ENCODE assay signal across 8 mouse cellular contexts in the genomic region with DNA sequence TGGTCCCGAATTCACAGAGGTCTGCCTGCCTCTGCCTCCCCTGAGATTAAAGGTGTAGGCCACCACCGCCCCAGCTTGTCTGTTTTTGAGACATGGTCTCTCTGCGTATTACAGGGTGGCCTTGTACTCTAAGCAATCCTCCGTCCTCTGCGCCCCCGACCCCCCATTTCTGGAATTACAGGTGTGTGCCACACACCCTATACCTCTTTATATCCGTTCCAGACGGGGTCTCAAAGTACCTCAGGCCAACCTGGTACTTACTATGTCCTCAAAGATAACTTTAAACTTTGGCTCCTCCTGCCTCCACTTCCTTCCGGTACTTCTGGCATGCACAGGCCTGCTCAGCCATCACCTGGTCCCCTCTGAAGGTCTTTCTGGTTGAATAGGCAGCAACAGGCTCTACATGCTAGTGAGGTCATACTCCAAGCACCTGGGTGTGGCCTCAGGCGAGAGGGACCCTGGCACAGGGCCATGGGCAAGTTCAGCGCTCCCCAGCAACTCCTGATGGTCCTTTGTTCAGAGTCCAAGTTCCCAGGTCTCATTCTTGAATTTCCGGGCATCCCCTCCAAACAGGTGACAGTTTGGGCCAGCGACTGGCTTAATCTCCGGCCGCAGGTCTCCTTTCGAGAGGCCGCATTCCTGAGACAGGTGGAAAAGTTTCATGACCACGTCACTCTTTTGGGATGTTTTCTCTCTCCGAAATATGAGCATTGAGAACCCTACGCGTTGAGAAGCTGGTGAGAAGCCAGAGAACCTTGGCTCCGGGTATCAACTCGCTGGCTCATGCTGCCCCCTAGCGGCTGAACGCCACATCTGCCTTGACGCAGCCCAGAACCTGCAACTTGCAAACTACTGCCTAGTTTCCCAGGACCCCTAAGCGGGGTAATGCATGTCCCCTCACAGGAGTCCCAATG. TPM values are rescaled to one million over a fixed set of nuclear protein-coding genes. Genes with fewer than 3 reads are reported as not detected.
DNase-seq lines count a peak whose midpoint lies in the region; ATAC-seq lines count a peak whose summit lies in the region.

No protein-coding gene starts in this region.

- peak; percentile 89 to 96 for DNase-seq in adrenal gland, adult (ENCODE audit: inconsistent age in 2 of 2, low spot score in 1 of 2)
- peak; percentile 85 for DNase-seq in gastrocnemius, postnatal 14 days
- peak; percentile 76 to 87 for DNase-seq in left cerebral cortex, postnatal 14 days (ENCODE audit: low spot score in 2 of 2)
- peak; percentile 77 for DNase-seq in skeletal muscle tissue, adult 2 months (ENCODE audit: low read depth, low spot score)
- peak; percentile 69 for DNase-seq in yolk sac, embryonic 10.5 days (ENCODE audit: low spot score)

- H3K4me2 ChIP-seq in intestine, embryonic 15.5 days (replicated peaks): peak overlapping the region; percentile 33
- H3K4me2 ChIP-seq in midbrain, embryonic 12.5 days (replicated peaks): no peak overlapping the region

- peak; percentile 72 for ATAC-seq in common myeloid progenitor, adult 5-6 weeks (replicated peaks; ENCODE audit: low read depth, poor library complexity, severe bottlenecking)
- peak; percentile 39 for ATAC-seq in intestine, embryonic 15.5 days
- ATAC-seq in midbrain, embryonic 12.5 days (ENCODE audit: low FRiP score, low read depth): 0 out of 2 replicates have a peak, but pooled peaks have one; percentile 41

- 35% methylated on average over 27 of the region's 27 CpGs for WGBS in intestine, embryonic 15.5 days
- 42% methylated on average over 27 of the region's 27 CpGs for WGBS in midbrain, embryonic 12.5 days

- H3K9me3 ChIP-seq in intestine, embryonic 15.5 days: no peaks in the 10 kb centered on the region
- H3K9me3 ChIP-seq in midbrain, embryonic 12.5 days: no peaks in the 10 kb centered on the region

- H3K9ac ChIP-seq in intestine, embryonic 15.5 days: no peak overlapping the region
- no peak overlapping the region for H3K9ac ChIP-seq in midbrain, embryonic 12.5 days (replicated peaks)

- H3K27ac ChIP-seq in intestine, embryonic 15.5 days: no peak overlapping the region
- H3K27ac ChIP-seq in midbrain, embryonic 12.5 days (replicated peaks): no peak overlapping the region

- peaks cover 14% of the 10 kb centered on the region; the same call in 1 of the 2 replicates for H3K36me3 ChIP-seq in intestine, embryonic 15.5 days
- H3K36me3 ChIP-seq in midbrain, embryonic 12.5 days: no peaks in the 10 kb centered on the region

- peaks cover 24% of the 10 kb centered on the region for H3K4me1 ChIP-seq in intestine, embryonic 15.5 days (replicated peaks)
- no peaks in the 10 kb centered on the region for H3K4me1 ChIP-seq in midbrain, embryonic 12.5 days

- intact Hi-C loops in gastrocnemius, postnatal 14 days (cut with DNase I; ENCODE audit: low total_unique reads): loop anchor here (2.0 to 5.0 kb wide), 2 partner anchors 170 to 188 kb away; no protein-coding TSS in a partner anchor
- intact Hi-C loops in left cerebral cortex, postnatal 14 days (cut with DNase I): loop anchor here (1.0 to 5.0 kb wide), 3 partner anchors 144 to 188 kb away; no protein-coding TSS in a partner anchor

- no peaks in the 10 kb centered on the region for H3K27me3 ChIP-seq in intestine, embryonic 15.5 days (replicated peaks)
- H3K27me3 ChIP-seq in midbrain, embryonic 12.5 days: no peaks in the 10 kb centered on the region

- H3K4me3 ChIP-seq in intestine, embryonic 15.5 days (replicated peaks): no peak overlapping the region
- H3K4me3 ChIP-seq in midbrain, embryonic 12.5 days: no peak overlapping the region

RNA-seq across cellular contexts. Expression of a gene that starts 30.9 kb away (rescaled TPM):
- total RNA-seq in common myeloid progenitor, adult 5-6 weeks (2017): not detected in 2 replicates
- 1 to 10 TPM; 2.5 to 3.9 TPM for total RNA-seq in gastrocnemius, postnatal 14 days (2021)
- polyA plus RNA-seq in intestine, embryonic 15.5 days (2015; fragmentation: Nextera tagmentation; extraction: Ambion mirVana): 63.9 and 68.9 TPM in 2 replicates
- 1 to 10 TPM; 1.2 to 1.3 TPM for total RNA-seq in left cerebral cortex, postnatal 14 days (2021)
- polyA plus RNA-seq in midbrain, embryonic 12.5 days (2016; fragmentation: Nextera tagmentation; extraction: Ambion mirVana): 22.2 and 28.7 TPM in 2 replicates

RNA-seq across cellular contexts. Expression of a gene that starts 36.6 kb away (rescaled TPM):
- 32.7 and 43.0 TPM in 2 replicates for total RNA-seq in common myeloid progenitor, adult 5-6 weeks (2017)
- total RNA-seq in gastrocnemius, postnatal 14 days (2021): 10 to 100 TPM; 20.1 to 22.1 TPM
- 7.4 and 10.5 TPM in 2 replicates for polyA plus RNA-seq in intestine, embryonic 15.5 days (2015; fragmentation: Nextera tagmentation; extraction: Ambion mirVana)
- total RNA-seq in left cerebral cortex, postnatal 14 days (2021): 10 to 100 TPM; 49.5 to 58.6 TPM
- polyA plus RNA-seq in midbrain, embryonic 12.5 days (2016; fragmentation: Nextera tagmentation; extraction: Ambion mirVana): 22.2 and 24.2 TPM in 2 replicates

RNA-seq across cellular contexts. Expression of a gene that starts 43.4 kb away (rescaled TPM):
- total RNA-seq in common myeloid progenitor, adult 5-6 weeks (2017): 0.29 and 0.32 TPM in 2 replicates
- total RNA-seq in gastrocnemius, postnatal 14 days (2021): 1 to 10 TPM in 1 of 2 experiments, under 1 TPM in 1; 0.66 to 1.8 TPM
- 18.5 and 21.0 TPM in 2 replicates for polyA plus RNA-seq in intestine, embryonic 15.5 days (2015; fragmentation: Nextera tagmentation; extraction: Ambion mirVana)
- total RNA-seq in left cerebral cortex, postnatal 14 days (2021): under 1 TPM; 0.76 to 0.97 TPM
- polyA plus RNA-seq in midbrain, embryonic 12.5 days (2016; fragmentation: Nextera tagmentation; extraction: Ambion mirVana): 0.26 and 0.41 TPM in 2 replicates

RNA-seq across cellular contexts. Expression of a gene that starts 48.6 kb away (rescaled TPM):
- 0.09 TPM in 1 of 2 replicates, not detected in the other for total RNA-seq in common myeloid progenitor, adult 5-6 weeks (2017)
- 10 to 100 TPM in 1 of 2 experiments, 1 to 10 TPM in 1; 9.0 to 17.7 TPM for total RNA-seq in gastrocnemius, postnatal 14 days (2021)
- 3.3 and 4.3 TPM in 2 replicates for polyA plus RNA-seq in intestine, embryonic 15.5 days (2015; fragmentation: Nextera tagmentation; extraction: Ambion mirVana)
- 1 to 10 TPM; 2.7 to 2.9 TPM for total RNA-seq in left cerebral cortex, postnatal 14 days (2021)
- 0.06 TPM in 1 of 2 replicates, not detected in the other for polyA plus RNA-seq in midbrain, embryonic 12.5 days (2016; fragmentation: Nextera tagmentation; extraction: Ambion mirVana)
